Mouse (Mus musculus) brain, embryonic 14.5 days (tissue): Measurements from ENCODE around the gene Plp2.

ENCODE experiments used
- CTCF ChIP-seq: fragments of 200-500 bp; IDR thresholded peaks from 2 replicates; pipeline ENCODE4 v1.5.1; 2012; ENCODE audit warnings: inconsistent platforms, mild to moderate bottlenecking, moderate library complexity, borderline replicate concordance; ENCODE audit not compliant: insufficient read depth, insufficient read length; ENCODE audit errors: extremely low read depth
- POLR2A ChIP-seq: fragments of 200-500 bp; IDR thresholded peaks from 2 replicates; pipeline ENCODE4 v1.6.1; 2012; ENCODE audit warnings: mild to moderate bottlenecking, inconsistent platforms, borderline replicate concordance; ENCODE audit not compliant: poor library complexity, insufficient read depth, insufficient read length, severe bottlenecking; ENCODE audit errors: extremely low read depth

- TF ChIP-seq POLR2A (no peak), CTCF (no peak)
Measured at GRCm38 (mm10) chrX:7632560-7632959, 38.6 kb downstream of the Plp2 start.
